Mouse (Mus musculus): ENCODE measurements around the gene Senp8. TPM values are rescaled to one million over a fixed set of nuclear protein-coding genes. Genes with fewer than 3 reads are reported as not detected.
A peak's percentile ranks its signal among the peaks of the same experiment; 100 is the strongest.

Gene Senp8
- polyA plus RNA-seq, 1 experiment: 5.8 TPM

DNA sequence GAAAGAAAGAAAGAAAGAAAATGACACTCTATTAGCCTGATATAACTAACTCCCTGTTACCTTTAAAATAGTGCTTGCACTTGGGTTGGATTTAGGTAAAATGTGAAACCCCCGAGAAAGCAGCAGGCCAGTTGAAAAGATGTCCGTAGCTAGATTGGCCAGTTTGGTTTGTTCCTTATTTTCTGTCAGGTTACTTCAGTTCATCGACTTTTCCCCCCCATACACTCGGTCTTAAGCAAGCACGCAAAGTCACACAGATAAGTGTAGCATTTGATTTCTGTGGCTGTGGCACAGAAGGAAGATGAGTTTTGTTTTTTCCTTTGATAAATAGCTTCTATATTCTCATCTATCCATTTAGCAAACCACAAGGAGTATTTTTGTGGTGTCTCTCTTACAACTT, 19.4 kb downstream of the Senp8 start:
- no peak for DNase-seq
- H3K4me3 ChIP-seq (ENCODE audit: insufficient read depth, low read depth, low read length): no peak overlapping the region
- H3K4me1 ChIP-seq (ENCODE audit: control insufficient read depth, insufficient read depth, low read length): peaks cover 18% of the 10 kb centered on the region; the same call in 1 of the 2 replicates
- WGBS: 91% methylated on average over 5 of the region's 5 CpGs
- H3K27ac ChIP-seq (ENCODE audit: insufficient read depth, low read depth, low read length): no peak overlapping the region
- no peaks in the 10 kb centered on the region for H3K27me3 ChIP-seq (replicated peaks; ENCODE audit: control insufficient read depth, insufficient read depth, low read length)
- no peak for TF ChIP-seq CTCF (conservative IDR thresholded peaks at IDR 0.05; ENCODE audit: insufficient read depth, insufficient read length, low read depth, low read length)
- TF ChIP-seq POLR2A (IDR thresholded peaks at IDR 0.05; ENCODE audit: low read depth, low read length): no peak
- H3K36me3 ChIP-seq (ENCODE audit: control insufficient read depth, insufficient read depth, low read length): no peaks in the 10 kb centered on the region

DNA sequence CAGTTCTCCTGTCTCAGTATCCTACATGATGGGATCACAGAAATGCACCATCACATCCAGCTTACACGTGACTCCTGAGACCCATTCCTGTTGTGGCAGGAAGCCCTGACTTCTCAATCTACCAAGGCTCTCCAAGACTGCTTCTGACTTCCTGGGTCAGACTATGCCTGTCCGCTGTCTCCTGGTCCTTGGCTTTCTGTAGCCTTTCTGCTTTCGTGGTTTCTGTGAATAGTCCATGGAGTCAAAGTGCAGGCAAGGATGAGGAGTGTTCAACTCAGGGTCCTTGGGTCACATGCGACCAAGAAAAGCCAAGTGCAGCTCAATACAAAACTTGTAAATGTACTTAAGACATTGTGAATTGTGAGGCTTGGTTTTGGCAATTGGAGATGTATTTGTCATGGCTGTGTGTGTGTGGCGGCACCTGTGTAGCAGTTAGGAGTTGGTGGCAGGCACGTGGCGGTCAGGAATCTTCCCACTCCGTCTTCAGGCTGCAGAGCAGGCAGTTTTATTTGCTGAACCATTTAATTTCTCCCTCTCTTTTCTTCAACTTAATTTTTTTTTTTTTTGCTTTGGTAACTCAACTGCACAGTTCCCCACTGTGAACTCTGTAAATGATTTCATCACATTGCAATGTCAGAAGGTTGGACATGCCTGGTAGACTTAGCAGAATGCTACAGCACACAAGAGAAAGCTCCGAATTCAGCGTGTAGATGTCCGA, 22.8 kb downstream of the Senp8 start:
- Histone ChIP-seq H3K27me3 (replicated peaks; ENCODE audit: control insufficient read depth, insufficient read depth, low read length) (no peaks in the 10 kb centered on the region), H3K36me3 (ENCODE audit: control insufficient read depth, insufficient read depth, low read length) (no peaks in the 10 kb centered on the region), H3K4me1 (ENCODE audit: control insufficient read depth, insufficient read depth, low read length) (peaks cover 40% of the 10 kb centered on the region), H3K27ac (ENCODE audit: insufficient read depth, low read depth, low read length) (peak overlapping the region; percentile 92), H3K4me3 (ENCODE audit: insufficient read depth, low read depth, low read length) (no peak overlapping the region)
- peak; percentile 85 for DNase-seq
- TF ChIP-seq POLR2A (IDR thresholded peaks at IDR 0.05; ENCODE audit: low read depth, low read length) (no peak), CTCF (conservative IDR thresholded peaks at IDR 0.05; ENCODE audit: insufficient read depth, insufficient read length, low read depth, low read length) (no peak)
- 29% methylated on average over 11 of the region's 11 CpGs for WGBS

DNA sequence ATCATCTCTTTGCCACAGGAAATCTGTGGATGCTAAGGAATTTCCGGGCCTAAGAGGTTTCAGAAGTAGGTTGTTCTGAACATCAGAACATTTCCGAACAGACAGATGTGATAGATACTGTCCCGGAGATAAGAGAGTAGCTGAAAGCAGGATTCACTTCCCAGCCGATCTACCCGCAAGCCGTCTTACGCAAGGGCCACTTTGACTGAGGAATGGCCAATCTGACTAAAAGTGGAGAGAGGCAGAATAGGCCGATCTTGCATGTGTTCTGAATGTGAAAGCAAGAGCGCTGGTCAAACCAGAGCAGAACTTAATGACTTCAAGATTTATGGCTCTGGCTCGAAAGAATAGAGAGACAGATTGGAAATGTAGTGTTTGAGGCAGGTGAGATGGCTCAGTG, 25.0 kb downstream of the Senp8 start:
- no peak overlapping the region for H3K4me3 ChIP-seq (ENCODE audit: insufficient read depth, low read depth, low read length)
- H3K4me1 ChIP-seq (ENCODE audit: control insufficient read depth, insufficient read depth, low read length): peaks cover 38% of the 10 kb centered on the region
- 70% methylated on average over 10 of the region's 10 CpGs for WGBS
- peak overlapping the region; percentile 47 for H3K27ac ChIP-seq (ENCODE audit: insufficient read depth, low read depth, low read length)
- no peak for DNase-seq
- H3K27me3 ChIP-seq (replicated peaks; ENCODE audit: control insufficient read depth, insufficient read depth, low read length): no peaks in the 10 kb centered on the region
- no peaks in the 10 kb centered on the region for H3K36me3 ChIP-seq (ENCODE audit: control insufficient read depth, insufficient read depth, low read length)
- TF ChIP-seq CTCF (conservative IDR thresholded peaks at IDR 0.05; ENCODE audit: insufficient read depth, insufficient read length, low read depth, low read length): no peak
- no peak for TF ChIP-seq POLR2A (IDR thresholded peaks at IDR 0.05; ENCODE audit: low read depth, low read length)

DNA sequence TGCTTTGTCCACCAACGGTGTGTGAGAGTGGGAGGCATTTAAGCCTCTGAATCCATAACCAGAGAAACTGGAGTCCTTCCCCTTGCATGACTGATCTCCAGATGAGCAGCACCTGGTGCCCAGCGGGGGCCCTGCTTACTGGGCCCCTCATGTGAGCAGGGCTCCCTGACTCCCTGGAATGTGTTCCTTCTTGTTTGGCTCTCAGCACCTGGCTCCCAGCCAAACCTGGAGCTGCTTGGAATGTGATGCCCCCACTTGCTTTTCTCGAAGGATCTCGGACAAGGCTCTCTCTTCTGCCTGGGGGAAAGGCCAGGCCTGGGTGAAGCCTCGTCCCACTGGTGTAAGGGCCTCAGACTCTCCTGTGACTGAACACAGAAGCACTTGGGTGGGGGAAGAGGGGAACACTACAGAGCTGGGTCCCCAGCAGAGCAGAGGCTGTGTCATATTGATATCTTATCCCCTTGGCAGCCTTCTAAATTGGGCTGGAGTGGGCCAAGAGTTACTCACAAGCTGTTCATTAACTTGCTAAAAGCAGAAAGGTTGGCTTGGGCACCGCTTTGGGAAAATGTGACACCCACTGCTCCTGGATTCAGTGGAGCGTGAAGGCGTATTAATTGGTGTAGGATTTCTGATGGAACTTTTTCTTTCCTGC, 26.6 kb downstream of the Senp8 start:
- Histone ChIP-seq H3K4me3 (ENCODE audit: insufficient read depth, low read depth, low read length) (no peak overlapping the region), H3K27me3 (replicated peaks; ENCODE audit: control insufficient read depth, insufficient read depth, low read length) (no peaks in the 10 kb centered on the region), H3K36me3 (ENCODE audit: control insufficient read depth, insufficient read depth, low read length) (no peaks in the 10 kb centered on the region), H3K27ac (ENCODE audit: insufficient read depth, low read depth, low read length) (peak overlapping the region; percentile 95), H3K4me1 (ENCODE audit: control insufficient read depth, insufficient read depth, low read length) (peaks cover 38% of the 10 kb centered on the region)
- WGBS: 33% methylated on average over 8 of the region's 8 CpGs
- TF ChIP-seq CTCF (conservative IDR thresholded peaks at IDR 0.05; ENCODE audit: insufficient read depth, insufficient read length, low read depth, low read length) (no peak), POLR2A (IDR thresholded peaks at IDR 0.05; ENCODE audit: low read depth, low read length) (no peak)
- peak; percentile 93 for DNase-seq

DNA sequence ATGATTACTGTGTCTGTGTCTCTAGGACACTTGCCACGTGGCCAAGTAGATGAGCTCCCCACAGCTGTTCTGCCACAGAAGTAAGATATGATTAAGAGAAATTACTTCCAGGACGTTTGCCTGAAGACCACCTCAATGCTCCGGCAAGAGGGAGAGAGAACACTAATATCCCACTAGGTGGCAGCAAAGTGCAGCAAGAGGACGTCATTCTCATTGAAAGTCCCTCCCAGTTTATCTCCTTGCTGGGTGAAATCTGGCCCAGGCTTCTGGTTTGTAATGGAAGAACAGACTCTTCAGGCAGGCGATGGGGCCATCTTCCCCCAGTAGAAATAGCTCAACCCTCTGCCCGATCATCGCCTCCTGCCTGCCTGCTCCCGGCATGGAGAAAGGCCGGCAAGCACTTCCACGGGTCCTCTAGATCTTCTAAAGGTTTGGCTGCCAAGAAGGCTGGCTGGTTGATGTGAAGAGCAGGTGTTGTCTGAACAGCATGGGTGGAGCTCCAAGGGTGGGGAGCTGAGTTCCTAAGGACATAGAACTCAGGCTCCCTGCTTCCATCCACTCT, 27.3 kb downstream of the Senp8 start:
- Histone ChIP-seq H3K4me1 (ENCODE audit: control insufficient read depth, insufficient read depth, low read length) (peaks cover 33% of the 10 kb centered on the region), H3K4me3 (ENCODE audit: insufficient read depth, low read depth, low read length) (peak overlapping the region; percentile 13; the same call in 1 of the 2 replicates), H3K27ac (ENCODE audit: insufficient read depth, low read depth, low read length) (peak overlapping the region; percentile 95), H3K36me3 (ENCODE audit: control insufficient read depth, insufficient read depth, low read length) (no peaks in the 10 kb centered on the region), H3K27me3 (replicated peaks; ENCODE audit: control insufficient read depth, insufficient read depth, low read length) (no peaks in the 10 kb centered on the region)
- no peak for TF ChIP-seq POLR2A (IDR thresholded peaks at IDR 0.05; ENCODE audit: low read depth, low read length)
- peak; percentile 85 for TF ChIP-seq CTCF (conservative IDR thresholded peaks at IDR 0.05; ENCODE audit: insufficient read depth, insufficient read length, low read depth, low read length)
- DNase-seq: peak; percentile 81
- 5% methylated on average over 10 of the region's 10 CpGs for WGBS

DNA sequence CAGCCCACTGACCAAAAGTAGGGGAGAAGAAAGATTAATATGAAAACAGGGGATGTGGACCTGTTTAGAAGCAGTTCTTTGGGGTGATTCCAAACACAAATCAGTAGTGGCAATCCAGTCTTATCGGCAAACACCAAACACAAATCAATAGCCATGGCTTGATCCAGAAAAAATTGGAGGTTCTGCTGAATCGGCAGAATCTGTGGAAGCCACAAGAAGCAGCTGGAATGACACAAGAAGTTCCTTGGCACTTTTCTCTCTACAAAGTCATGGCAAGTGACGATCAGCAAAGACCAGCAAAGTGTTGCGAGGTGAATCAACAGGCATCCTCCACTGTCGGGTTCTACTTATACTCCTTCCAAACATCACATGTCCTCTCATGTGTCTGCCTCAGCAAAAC, 29.4 kb downstream of the Senp8 start:
- DNase-seq: no peak
- 76% methylated on average over 5 of the region's 5 CpGs for WGBS
- no peak for TF ChIP-seq POLR2A (IDR thresholded peaks at IDR 0.05; ENCODE audit: low read depth, low read length)
- no peak for TF ChIP-seq CTCF (conservative IDR thresholded peaks at IDR 0.05; ENCODE audit: insufficient read depth, insufficient read length, low read depth, low read length)
- Histone ChIP-seq H3K27me3 (replicated peaks; ENCODE audit: control insufficient read depth, insufficient read depth, low read length) (no peaks in the 10 kb centered on the region), H3K36me3 (ENCODE audit: control insufficient read depth, insufficient read depth, low read length) (no peaks in the 10 kb centered on the region), H3K4me1 (ENCODE audit: control insufficient read depth, insufficient read depth, low read length) (peaks cover 22% of the 10 kb centered on the region), H3K4me3 (ENCODE audit: insufficient read depth, low read depth, low read length) (no peak overlapping the region), H3K27ac (ENCODE audit: insufficient read depth, low read depth, low read length) (no peak overlapping the region)

DNA sequence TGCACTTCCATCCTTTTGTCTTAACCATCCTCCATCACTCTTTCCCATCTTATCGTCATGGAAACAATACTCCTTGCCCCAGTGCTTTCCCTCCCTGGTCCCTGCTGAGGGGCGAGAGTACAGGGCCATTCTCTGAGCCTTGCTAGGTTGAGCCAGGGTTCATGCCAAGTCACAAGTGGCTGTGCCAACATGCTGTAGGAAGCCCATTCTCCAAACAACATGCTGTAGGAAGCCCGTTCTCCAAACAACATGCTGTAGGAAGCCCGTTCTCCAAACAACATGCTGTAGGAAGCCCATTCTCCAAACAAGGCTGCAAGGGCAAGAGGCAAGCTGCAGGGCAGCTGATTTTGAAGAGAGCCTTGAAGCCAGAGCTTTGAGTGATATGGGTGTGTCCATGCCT, 32.3 kb downstream of the Senp8 start:
- Histone ChIP-seq H3K4me3 (ENCODE audit: insufficient read depth, low read depth, low read length) (no peak overlapping the region), H3K27me3 (replicated peaks; ENCODE audit: control insufficient read depth, insufficient read depth, low read length) (no peaks in the 10 kb centered on the region), H3K27ac (ENCODE audit: insufficient read depth, low read depth, low read length) (no peak overlapping the region), H3K36me3 (ENCODE audit: control insufficient read depth, insufficient read depth, low read length) (no peaks in the 10 kb centered on the region), H3K4me1 (ENCODE audit: control insufficient read depth, insufficient read depth, low read length) (peaks cover 8% of the 10 kb centered on the region)
- WGBS: 91% methylated on average over 4 of the region's 4 CpGs
- TF ChIP-seq POLR2A (IDR thresholded peaks at IDR 0.05; ENCODE audit: low read depth, low read length): no peak
- no peak for TF ChIP-seq CTCF (conservative IDR thresholded peaks at IDR 0.05; ENCODE audit: insufficient read depth, insufficient read length, low read depth, low read length)
- DNase-seq: no peak
